Mouse (Mus musculus): ENCODE results near the gene Myh15.
"Not testable (repeated sequence)": the region's sequence is repeated elsewhere in the genome, so short reads cannot be mapped to it uniquely, and the experiment has no call there.

Myh15 gene

GRCm38 (mm10) chr16:49057186-49057585, at the start of gene Myh15:
Myh15 (plus strand) TSS chr16:49057486.
- no peak for DNase-seq (ENCODE audit: inconsistent ontology term)

GRCm38 (mm10) chr16:49016620-49017332, 40.5 kb upstream of the Myh15 start:
- no peak for DNase-seq (ENCODE audit: inconsistent ontology term)

GRCm38 (mm10) chr16:49035852-49036251, 21.4 kb upstream of the Myh15 start:
- no peak for DNase-seq (ENCODE audit: inconsistent ontology term)

- no peak for DNase-seq (ENCODE audit: inconsistent ontology term)
These were observed 19.5 kb upstream of the Myh15 start for GRCm38 (mm10) chr16:49037771-49038170.

- no peak for DNase-seq (ENCODE audit: inconsistent ontology term)
These were observed 16.6 kb upstream of the Myh15 start for GRCm38 (mm10) chr16:49040554-49041221.

DNA sequence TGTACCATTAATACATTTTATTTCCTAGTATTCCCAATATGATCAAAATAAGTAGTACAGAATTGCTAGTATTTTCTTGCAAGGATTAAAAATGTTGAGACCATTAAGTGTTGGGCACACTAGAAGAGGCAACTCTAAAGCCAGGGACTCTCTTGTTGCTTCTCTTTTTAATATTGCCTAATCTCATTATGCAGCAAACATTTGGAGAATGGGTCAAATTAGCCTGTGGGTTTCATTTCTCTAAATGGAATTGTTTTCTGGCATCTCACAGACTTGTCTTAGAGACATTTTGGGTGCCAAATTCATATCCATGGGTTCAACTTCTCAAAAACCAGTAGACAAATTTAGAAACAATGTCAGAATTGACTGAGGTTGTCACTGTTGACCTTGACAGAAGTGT, 8.1 kb upstream of the Myh15 start:
- DNase-seq (ENCODE audit: inconsistent ontology term) = no peak

DNA sequence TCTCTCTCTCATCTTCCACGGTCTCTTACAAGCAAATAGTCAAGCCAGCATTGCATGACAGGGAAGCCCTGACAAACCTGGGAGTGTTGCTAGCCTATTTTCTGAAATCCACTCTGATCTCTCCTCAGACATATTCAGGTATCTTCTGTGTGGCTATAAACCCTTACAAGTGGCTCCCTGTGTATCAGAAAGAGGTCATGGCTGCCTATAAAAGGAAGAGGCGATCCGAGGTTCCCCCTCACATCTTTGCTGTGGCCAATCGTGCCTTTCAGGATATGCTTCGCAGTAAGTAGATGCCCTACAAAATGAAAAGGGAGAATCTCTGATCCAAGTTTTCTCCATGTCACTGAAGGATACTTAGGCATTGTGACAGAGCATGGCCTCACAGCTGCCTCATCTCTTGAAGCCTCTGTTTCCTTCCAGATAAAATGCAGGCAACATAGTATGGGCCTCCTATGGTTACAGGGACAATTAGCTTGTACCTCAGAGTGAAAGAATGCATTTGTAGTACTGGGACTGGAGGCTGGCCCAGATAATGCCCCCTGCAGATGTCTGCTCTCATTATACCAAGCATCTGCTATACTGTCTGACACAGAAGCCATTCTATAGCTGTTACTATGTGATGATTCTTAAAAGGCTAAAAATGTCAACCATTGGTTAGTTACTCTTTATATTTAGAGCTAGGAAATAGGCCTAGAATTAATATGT, 12.1 kb downstream of the Myh15 start:
- no peak for DNase-seq (ENCODE audit: inconsistent ontology term)

- no peak for DNase-seq (ENCODE audit: inconsistent ontology term)
These were observed 14.0 kb downstream of the Myh15 start for GRCm38 (mm10) chr16:49071316-49071715.

DNA sequence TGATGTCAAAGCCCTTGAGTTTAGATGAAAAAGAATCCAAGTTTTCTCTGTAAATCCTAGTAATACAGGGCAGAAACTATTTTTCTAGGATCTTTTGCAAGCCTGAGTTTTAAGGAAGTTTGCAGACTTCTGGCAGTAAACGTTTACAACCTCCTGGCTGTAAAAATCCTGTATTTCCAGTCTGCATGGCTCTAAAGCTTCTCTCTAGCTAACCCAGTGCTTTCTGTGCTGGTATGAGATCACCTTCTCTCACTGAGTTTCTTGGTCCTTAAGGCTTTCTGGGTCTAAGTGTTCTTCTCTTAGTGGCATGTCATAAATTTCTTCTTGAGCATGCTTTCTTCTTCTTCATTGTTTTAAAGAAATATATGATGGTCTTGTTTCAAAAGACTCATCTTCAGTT, 70.7 kb downstream of the Myh15 start:
- no peak for DNase-seq (ENCODE audit: inconsistent ontology term)

DNA sequence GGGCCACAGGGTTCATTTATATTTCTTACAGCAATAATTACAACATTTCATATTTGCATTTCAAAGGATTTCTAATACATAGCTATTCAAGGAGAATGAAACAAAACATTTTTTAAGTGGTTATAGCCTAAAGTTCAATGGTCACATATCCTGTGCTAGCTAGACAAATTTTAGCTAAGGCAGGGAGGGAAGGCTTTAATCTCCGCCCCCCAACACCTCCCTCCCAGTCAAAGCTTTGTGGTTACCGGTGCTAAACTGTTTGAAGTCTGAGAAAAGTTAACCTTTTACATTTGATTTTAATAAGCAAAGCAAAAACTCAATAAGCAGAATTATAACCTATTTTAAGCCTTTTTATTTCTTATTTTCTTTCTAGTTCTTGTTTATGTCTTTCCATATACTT, 98.9 kb downstream of the Myh15 start:
- no peak for DNase-seq (ENCODE audit: inconsistent ontology term)

GRCm38 (mm10) chr16:49164349-49165137, 107.3 kb downstream of the Myh15 start:
- peak; percentile 14 for DNase-seq (ENCODE audit: inconsistent ontology term)

DNA sequence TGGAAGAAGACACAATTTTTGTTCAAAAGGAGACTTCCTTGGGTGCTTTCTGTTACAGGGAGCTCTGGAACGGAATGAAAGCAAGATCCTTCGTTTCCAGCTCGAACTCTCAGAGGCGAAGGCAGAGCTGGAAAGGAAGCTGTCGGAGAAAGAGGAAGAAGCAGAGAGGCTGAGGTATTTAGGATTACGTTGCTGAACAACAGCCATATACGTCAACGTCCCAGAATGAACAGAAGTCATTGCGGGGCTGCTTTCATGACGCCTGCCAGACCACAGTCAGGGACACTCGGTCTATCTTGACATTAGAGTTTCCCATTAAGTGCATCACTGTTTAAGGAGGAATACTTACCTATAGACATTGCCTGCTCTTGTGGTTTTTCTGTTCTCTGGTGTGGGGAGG, 108.4 kb downstream of the Myh15 start:
- no peak for DNase-seq (ENCODE audit: inconsistent ontology term)

DNA sequence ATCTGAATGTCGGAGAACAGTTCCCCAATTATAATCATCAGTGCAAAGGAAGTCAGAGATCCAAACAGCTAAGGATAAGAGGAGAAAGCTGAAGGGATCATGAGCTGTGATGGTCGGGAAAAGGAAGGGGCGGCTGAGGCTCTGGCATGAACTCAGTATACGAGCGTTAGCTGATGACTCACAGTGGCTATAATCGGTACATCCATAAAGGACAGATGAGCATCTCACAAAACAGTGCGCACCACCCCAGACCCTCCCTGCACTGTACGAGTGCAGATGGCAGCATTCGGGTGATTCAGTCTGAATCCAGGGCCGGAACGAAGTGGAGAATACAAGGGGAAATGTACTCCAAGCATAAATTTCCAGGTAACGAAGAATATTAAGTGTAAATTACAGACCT, 110.0 kb downstream of the Myh15 start:
- DNase-seq (ENCODE audit: inconsistent ontology term) = no peak

DNA sequence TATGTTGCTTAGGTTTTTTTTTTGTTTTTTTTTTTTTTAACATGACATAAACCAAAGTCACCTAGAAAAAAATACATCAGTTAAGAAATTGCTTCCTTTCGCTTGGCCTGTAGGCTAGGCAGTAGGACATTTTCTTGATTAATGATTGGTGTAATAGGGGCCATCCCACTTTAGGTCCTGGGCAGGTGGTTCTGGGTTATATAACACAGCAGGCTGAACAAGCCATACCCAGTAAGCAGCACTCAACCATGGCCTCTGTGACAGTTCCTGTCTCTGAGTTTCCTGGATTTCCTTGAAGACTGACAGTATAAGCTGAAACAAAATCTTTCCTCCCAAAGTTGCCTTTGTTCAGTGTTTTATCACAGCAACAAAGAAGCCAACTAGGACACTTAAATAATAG, 117.8 kb downstream of the Myh15 start:
- DNase-seq (ENCODE audit: inconsistent ontology term) = no peak

GRCm38 (mm10) chr16:49175729-49176395, 118.6 kb downstream of the Myh15 start:
- peak; percentile 9 for DNase-seq (ENCODE audit: inconsistent ontology term)

GRCm38 (mm10) chr16:49193521-49193920, 136.2 kb downstream of the Myh15 start:
- DNase-seq (ENCODE audit: inconsistent ontology term) = peak; percentile 68

DNA sequence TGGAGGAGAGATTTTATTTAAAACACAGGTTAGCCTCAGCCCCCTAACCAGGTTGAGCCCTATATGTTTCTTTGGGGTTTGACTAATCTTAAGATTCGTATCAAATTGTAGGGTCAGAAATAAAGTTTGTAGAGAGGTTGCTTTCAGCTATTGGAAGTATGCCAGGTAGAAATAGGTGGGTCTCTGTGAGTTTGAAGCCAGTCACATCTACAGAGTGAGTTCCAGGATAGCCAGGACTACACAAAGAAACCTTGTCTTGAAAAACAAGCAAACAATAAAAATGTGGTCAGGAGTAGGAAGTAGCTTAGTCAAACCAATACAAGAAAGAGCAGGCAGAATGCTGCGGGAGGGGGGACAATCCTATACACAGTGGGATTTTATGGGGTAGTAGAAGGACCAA, 136.7 kb downstream of the Myh15 start:
- no peak for DNase-seq (ENCODE audit: inconsistent ontology term)

GRCm38 (mm10) chr16:49196290-49196689, 139.0 kb downstream of the Myh15 start:
- peak; percentile 11 for DNase-seq (ENCODE audit: inconsistent ontology term)

GRCm38 (mm10) chr16:49197951-49198350, 140.7 kb downstream of the Myh15 start:
- peak; percentile 90 for DNase-seq (ENCODE audit: inconsistent ontology term)

DNA sequence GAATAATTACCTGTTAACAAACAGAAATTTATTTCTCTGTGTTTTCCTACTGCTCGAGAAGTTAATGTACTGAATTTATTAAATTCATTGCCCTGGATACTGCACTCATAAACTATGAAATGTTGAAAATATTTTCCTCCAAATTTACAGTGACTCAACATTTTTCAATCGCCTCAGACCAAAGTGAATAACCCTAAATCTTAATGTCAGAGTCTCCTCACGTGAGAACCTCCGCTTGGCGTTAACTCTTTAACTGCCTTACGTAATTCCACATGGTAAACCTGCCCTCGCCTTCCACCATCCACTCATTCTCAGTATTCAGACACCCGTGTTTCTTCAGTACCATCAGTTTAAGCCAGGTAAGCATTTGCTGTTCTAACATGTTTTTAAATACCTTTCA, 166.4 kb downstream of the Myh15 start:
- no peak for DNase-seq (ENCODE audit: inconsistent ontology term)

GRCm38 (mm10) chr16:49243517-49243916, 186.2 kb downstream of the Myh15 start:
- not testable (repeated sequence) for DNase-seq (ENCODE audit: inconsistent ontology term)

Data from Muller cell, postnatal 12 days (primary cell).